Mouse (Mus musculus) kidney, adult 2 months (tissue): ENCODE measurements around the gene Mbd3l1.

ENCODE experiments used
- CTCF ChIP-seq: fragments of 200-500 bp; conservative IDR thresholded peaks from 2 replicates; pipeline ENCODE4 v1.5.1; 2011; ENCODE audit warnings: low read depth, mild to moderate bottlenecking, control low read depth, low read length, moderate library complexity, mixed read lengths; ENCODE audit not compliant: insufficient read depth, insufficient read length
- POLR2A ChIP-seq: fragments of 200-500 bp; IDR thresholded peaks from one replicate; pipeline ENCODE4 v1.6.1; 2011; ENCODE audit warnings: low read depth, low read length, control low read depth

DNA sequence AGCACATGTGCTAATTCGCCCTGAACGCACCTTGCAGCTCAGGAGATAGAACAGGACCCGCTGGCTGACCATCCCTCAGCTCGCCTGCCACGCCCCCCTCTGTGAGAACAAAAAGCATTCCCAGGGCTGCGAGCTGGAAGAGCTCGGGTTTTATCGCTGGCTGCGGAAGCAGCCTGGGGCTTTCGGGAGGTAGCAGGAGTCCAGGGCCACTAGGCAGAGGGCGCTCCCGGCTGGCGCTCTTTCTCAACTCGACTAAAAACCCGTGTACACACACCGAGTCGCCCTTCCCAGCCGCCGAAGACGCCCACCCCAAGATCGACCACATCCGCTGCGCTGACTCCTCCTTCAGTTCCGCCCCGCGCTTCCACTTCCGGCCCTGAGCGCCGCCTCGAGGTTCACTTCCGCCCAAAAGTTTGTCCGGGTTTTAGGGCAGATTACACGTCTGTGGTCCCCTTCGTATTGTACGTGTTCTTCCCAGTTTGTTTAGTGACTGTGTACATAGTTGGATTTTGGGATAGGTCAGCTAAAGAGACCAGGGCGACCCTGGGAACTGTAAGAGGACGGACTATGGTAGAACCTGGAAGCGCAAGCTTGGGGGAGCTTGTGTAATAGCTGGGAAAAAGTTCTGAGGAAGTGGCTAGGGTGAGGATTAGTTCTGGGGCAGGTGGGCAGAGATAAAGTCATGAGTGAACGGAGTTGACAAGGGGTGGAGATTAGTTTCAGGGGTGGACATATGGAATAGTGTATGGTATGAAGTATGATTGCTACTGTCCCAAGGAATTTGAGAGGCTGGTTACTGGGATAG lies 4.6 kb upstream of the Mbd3l1 start:
- TF ChIP-seq CTCF: no peak
- TF ChIP-seq POLR2A: no peak
